Mouse (Mus musculus): ENCODE data around the gene Gm14496. TPM values are rescaled to one million over a fixed set of nuclear protein-coding genes. Genes with fewer than 3 reads are reported as not detected.
"Not testable (repeated sequence)": the region's sequence is repeated elsewhere in the genome, so short reads cannot be mapped to it uniquely, and the experiment has no call there.

Gm14496 gene
- not detected in 2 replicates for total RNA-seq (2014; fragmentation: Nextera tagmentation)
- total RNA-seq (2017), result 0.05 and 0.12 TPM in 2 replicates
- not detected in 2 replicates for polyA plus RNA-seq (2012)

DNA sequence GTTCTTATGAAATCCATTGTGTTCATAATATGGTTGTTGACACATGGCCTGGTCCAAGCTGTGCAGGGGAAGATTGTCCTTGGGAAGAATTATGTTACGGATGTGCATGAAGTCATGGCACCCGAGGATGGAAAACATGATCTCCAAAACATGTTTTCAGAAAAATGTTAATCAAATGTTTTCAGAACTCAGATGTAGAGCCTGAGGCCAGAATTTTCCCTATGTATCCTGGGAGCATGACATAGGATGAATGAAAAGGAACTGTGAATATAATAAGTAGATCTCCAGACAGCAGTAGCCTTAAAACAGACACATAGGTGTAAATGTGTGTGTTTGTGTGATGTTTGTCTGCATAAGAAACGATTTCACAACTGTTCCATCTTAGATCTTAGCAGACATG is at the start of gene Gm14496:
TSS of gene Gm14496 (plus strand) at position 301 of the 400 bp plus-strand sequence.
- Histone ChIP-seq H3K4me1 (ENCODE audit: insufficient read depth, low read depth, low read length) (0 out of 2 replicates have a peak, but pooled peaks cover 4% of the 10 kb centered on the region), H3K36me3 (replicated peaks) (no peaks in the 10 kb centered on the region), H3K27me3 (ENCODE audit: insufficient read depth, low read length) (no peaks in the 10 kb centered on the region), H3K9me3 (replicated peaks) (no peaks in the 10 kb centered on the region), H3K4me3 (ENCODE audit: low read depth, low read length) (no peak within 1 kb of the TSS)
- TF ChIP-seq CTCF (IDR thresholded peaks at IDR 0.05; ENCODE audit: low read depth, low read length), result no peak
- no peak for TF ChIP-seq GATA2 (IDR thresholded peaks at IDR 0.05; ENCODE audit: borderline replicate concordance, low read depth, low read length)
- no peak for TF ChIP-seq TAL1 (conservative IDR thresholded peaks at IDR 0.05; ENCODE audit: low read depth, low read length)
- no peak for TF ChIP-seq GATA1 (IDR thresholded peaks at IDR 0.05; ENCODE audit: borderline replicate concordance, low read length)
- no peak for TF ChIP-seq POLR2AphosphoS5 (IDR thresholded peaks at IDR 0.05; ENCODE audit: insufficient replicate concordance, low read depth, low read length)
- no peak for DNase-seq (ENCODE audit: low spot score)
- ATAC-seq (ENCODE audit: extremely low read depth, insufficient number of reproducible peaks, low FRiP score, poor library complexity, severe bottlenecking), result no peak

DNA sequence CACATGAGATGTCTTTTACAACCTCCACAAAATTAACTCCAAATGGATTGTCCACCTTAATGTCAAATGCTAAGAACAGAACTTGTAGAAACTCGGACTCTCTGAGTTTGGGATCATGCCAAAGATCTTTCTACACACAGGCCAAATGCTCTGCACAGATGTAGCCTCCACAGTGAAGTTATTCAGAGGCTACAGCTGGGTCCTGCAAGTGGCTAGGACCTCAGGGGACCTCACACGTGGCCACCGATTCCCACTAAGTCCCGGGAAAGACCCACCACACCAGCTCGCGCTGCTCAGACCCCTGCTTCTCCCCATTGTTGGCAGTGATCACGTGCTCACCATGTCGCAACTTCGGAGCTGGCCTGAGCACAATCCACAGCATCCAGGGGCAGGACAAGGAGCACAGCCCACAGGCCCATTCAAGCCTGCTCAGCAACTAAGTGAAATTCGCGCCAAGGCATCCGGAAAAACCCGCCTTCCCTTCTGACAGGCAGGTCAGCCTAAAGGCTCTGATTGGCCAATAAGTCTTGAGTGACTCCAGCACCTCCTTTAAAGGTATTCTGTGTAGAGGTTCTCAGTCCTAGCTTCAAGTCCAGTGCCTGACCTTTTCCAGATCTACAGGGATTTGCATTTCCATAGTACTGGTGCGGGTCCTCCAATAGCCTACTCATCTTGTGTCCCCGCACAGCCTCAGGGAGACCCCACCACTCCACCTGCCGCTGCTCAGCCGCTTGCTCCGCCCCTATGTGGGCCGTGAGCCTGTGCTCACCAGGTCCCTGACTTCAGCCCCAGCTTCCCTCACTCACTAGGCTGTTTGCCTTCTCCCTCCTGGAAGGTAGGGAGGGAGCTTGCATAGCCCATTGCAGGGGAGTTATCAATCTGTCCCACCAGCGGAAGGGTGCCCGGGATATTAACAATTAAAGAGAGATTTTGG is 37.9 kb upstream of the Gm14496 start:
- ATAC-seq (ENCODE audit: extremely low read depth, insufficient number of reproducible peaks, low FRiP score, poor library complexity, severe bottlenecking); H3K36me3 ChIP-seq (replicated peaks); H3K4me3 ChIP-seq (ENCODE audit: low read depth, low read length); H3K4me1 ChIP-seq (ENCODE audit: insufficient read depth, low read depth, low read length); H3K9me3 ChIP-seq (replicated peaks); H3K27me3 ChIP-seq (ENCODE audit: insufficient read depth, low read length); DNase-seq (ENCODE audit: low spot score): not testable (repeated sequence)

DNA sequence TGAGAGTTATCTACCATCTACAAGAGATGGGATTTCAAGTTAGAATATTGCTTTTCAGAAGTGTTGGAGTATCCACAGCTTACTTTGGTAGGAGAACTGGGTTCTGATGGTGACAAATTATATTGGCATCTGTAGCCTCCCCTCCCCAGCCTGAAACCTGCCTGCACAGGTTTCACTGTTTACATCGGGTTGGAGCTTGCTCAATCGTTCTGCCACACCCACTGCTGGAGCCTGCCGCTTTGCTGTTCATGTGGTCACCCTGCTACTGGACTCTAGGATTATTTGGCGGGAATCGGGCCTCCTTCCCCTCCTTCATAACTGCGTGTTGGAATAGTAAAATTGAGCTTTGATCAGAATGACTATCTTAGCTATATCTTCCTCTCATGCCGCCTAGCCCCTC is 22.5 kb upstream of the Gm14496 start:
- Histone ChIP-seq H3K9me3 (replicated peaks) (peaks cover 7% of the 10 kb centered on the region), H3K4me3 (ENCODE audit: low read depth, low read length) (peak overlapping the region; percentile 13; the same call in 1 of the 2 replicates), H3K27me3 (ENCODE audit: insufficient read depth, low read length) (no peaks in the 10 kb centered on the region), H3K4me1 (ENCODE audit: insufficient read depth, low read depth, low read length) (peaks cover 18% of the 10 kb centered on the region), H3K36me3 (replicated peaks) (no peaks in the 10 kb centered on the region)
- no peak for TF ChIP-seq TAL1 (conservative IDR thresholded peaks at IDR 0.05; ENCODE audit: low read depth, low read length)
- TF ChIP-seq GATA2 (IDR thresholded peaks at IDR 0.05; ENCODE audit: borderline replicate concordance, low read depth, low read length), result no peak
- no peak for TF ChIP-seq GATA1 (IDR thresholded peaks at IDR 0.05; ENCODE audit: borderline replicate concordance, low read length)
- TF ChIP-seq CTCF (IDR thresholded peaks at IDR 0.05; ENCODE audit: low read depth, low read length), result no peak
- no peak for TF ChIP-seq POLR2AphosphoS5 (IDR thresholded peaks at IDR 0.05; ENCODE audit: insufficient replicate concordance, low read depth, low read length)
- DNase-seq (ENCODE audit: low spot score) (no peak), ATAC-seq (ENCODE audit: extremely low read depth, insufficient number of reproducible peaks, low FRiP score, poor library complexity, severe bottlenecking) (no peak)

DNA sequence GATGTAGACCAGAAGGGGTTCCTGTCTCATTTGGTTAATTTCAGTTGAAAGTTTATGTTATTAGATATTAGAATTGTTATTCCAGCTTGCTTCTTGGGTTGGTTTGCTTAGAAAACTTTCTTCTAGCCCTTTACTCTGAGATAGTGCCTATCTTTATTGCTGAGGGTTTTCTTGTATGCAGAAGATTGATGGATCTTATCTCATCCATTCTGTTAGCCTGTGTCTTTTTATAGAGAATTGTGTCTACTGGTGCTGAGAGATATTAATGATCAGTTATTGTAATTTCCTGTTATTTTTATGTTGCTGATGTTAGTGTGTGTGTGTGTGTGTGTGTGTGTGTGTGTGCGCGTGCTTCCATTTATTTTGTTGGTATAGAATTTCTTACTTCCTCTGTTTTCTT is 21.7 kb upstream of the Gm14496 start:
- peak; percentile 8 for DNase-seq (ENCODE audit: low spot score)
- Histone ChIP-seq H3K9me3 (replicated peaks) (peaks cover 7% of the 10 kb centered on the region), H3K4me3 (ENCODE audit: low read depth, low read length) (no peak overlapping the region; the same call in 1 of the 2 replicates), H3K4me1 (ENCODE audit: insufficient read depth, low read depth, low read length) (peaks cover 18% of the 10 kb centered on the region), H3K27me3 (ENCODE audit: insufficient read depth, low read length) (no peaks in the 10 kb centered on the region), H3K36me3 (replicated peaks) (no peaks in the 10 kb centered on the region)
- ATAC-seq (ENCODE audit: extremely low read depth, insufficient number of reproducible peaks, low FRiP score, poor library complexity, severe bottlenecking), result peak; percentile 92
- TF ChIP-seq POLR2AphosphoS5 (IDR thresholded peaks at IDR 0.05; ENCODE audit: insufficient replicate concordance, low read depth, low read length), result no peak
- TF ChIP-seq TAL1 (conservative IDR thresholded peaks at IDR 0.05; ENCODE audit: low read depth, low read length), result peak; percentile 59; the same call in 1 of the 2 replicates

DNA sequence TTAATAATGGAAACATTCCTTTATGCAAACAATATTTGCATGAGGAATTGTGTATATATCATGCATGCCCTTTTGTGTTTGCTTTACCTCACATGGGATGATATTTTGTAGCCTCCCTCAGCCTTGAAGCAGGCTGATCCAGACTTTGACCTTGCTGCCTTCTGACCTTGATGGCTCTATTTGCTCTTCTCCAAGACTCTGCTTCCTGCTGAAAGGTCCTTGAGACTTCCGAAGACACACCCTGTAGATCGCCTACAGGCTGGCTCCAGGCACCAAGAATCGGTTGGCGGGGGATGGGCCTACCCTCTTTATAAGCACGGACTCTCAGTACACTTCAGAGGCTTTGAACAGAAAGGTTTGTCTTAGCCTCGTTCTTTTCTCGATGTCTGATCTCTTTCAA is 9.0 kb upstream of the Gm14496 start:
- not testable (repeated sequence) for DNase-seq (ENCODE audit: low spot score); H3K9me3 ChIP-seq (replicated peaks); H3K27me3 ChIP-seq (ENCODE audit: insufficient read depth, low read length); ATAC-seq (ENCODE audit: extremely low read depth, insufficient number of reproducible peaks, low FRiP score, poor library complexity, severe bottlenecking); H3K4me1 ChIP-seq (ENCODE audit: insufficient read depth, low read depth, low read length); H3K4me3 ChIP-seq (ENCODE audit: low read depth, low read length); H3K36me3 ChIP-seq (replicated peaks)

Other genes starting within 250 kb of the Gm14496 start
- gene Myt1, start 227.8 kb upstream of the Gm14496 start, total RNA-seq (2014; fragmentation: Nextera tagmentation), result not detected in 2 replicates
- gene Myt1, start 227.8 kb upstream of the Gm14496 start, total RNA-seq (2017), result 0.06 and 0.22 TPM in 2 replicates
- not detected in 2 replicates for gene Myt1, start 227.8 kb upstream of the Gm14496 start, polyA plus RNA-seq (2012)
- gene Pcmtd2, start 153.3 kb upstream of the Gm14496 start, total RNA-seq (2014; fragmentation: Nextera tagmentation), result 36.9 and 39.3 TPM in 2 replicates
- 33.8 and 42.3 TPM in 2 replicates for gene Pcmtd2, start 153.3 kb upstream of the Gm14496 start, total RNA-seq (2017)
- gene Pcmtd2, start 153.3 kb upstream of the Gm14496 start, polyA plus RNA-seq (2012), result 13.1 and 17.4 TPM in 2 replicates
- gene Polr3k, start 126.8 kb upstream of the Gm14496 start, total RNA-seq (2014; fragmentation: Nextera tagmentation), result 36.7 and 39.7 TPM in 2 replicates
- gene Polr3k, start 126.8 kb upstream of the Gm14496 start, total RNA-seq (2017), result 46.6 and 50.3 TPM in 2 replicates
- 1.3 and 3.1 TPM in 2 replicates for gene Polr3k, start 126.8 kb upstream of the Gm14496 start, polyA plus RNA-seq (2012)

Data from G1E (cell line).